Mouse (Mus musculus): ENCODE data around the gene Marc2. TPM values are rescaled to one million over a fixed set of nuclear protein-coding genes. Genes with fewer than 3 reads are reported as not detected.
A peak's percentile ranks its signal among the peaks of the same experiment; 100 is the strongest.

The Marc2 gene
- total RNA-seq, 2 experiments from 2014 or later, result 122 to 125 TPM

GRCm38 (mm10) chr1:184853922-184854321 is 7.7 kb upstream of the Marc2 start:
- DNase-seq, result no peak

DNA sequence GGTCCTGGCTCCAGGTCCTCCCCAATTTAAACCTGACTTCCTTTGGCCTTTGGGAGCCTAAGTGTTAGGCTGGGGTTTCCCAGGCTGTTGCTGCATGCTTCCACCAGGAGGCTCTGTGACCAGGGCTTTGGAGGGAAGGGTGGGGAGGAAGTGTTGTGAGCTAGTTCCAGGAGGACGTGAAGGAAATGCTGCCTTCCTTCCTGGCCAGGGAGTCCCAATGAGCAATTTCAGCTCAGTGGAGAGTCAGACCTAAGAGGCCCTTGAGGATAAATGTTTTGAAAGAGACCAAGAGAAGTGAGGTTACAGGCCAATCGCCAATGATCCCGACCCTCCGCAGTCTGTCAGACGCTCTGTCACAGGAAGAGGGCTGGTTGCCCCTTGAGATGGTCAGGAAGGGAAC is 7.1 kb upstream of the Marc2 start:
- DNase-seq, result peak; percentile 74

- DNase-seq, result peak; percentile 80
Measured at GRCm38 (mm10) chr1:184851741-184852618, 5.7 kb upstream of the Marc2 start.

DNA sequence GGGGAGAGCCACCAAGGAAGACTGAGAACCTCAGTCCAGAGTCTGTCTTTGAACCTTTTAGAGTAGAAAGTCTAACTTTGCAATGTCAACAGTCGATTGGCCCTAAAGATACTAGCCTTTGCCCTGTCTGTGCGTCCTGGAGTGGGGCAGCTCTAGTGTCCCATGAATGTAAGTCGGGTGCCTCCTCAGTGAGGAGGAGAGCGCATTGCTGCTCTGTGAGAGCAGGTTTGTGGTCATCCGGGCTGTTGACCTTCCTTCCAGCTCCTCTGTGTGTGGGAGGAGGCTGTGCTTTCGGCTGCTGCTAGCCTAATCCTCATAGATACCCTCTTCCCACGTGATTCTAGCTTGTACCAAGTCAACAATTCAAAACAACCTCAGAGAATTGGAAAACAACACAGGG is 4.9 kb upstream of the Marc2 start:
- no peak for DNase-seq

GRCm38 (mm10) chr1:184846973-184847372 is 722 bp upstream of the Marc2 start:
- DNase-seq, result no peak

DNA sequence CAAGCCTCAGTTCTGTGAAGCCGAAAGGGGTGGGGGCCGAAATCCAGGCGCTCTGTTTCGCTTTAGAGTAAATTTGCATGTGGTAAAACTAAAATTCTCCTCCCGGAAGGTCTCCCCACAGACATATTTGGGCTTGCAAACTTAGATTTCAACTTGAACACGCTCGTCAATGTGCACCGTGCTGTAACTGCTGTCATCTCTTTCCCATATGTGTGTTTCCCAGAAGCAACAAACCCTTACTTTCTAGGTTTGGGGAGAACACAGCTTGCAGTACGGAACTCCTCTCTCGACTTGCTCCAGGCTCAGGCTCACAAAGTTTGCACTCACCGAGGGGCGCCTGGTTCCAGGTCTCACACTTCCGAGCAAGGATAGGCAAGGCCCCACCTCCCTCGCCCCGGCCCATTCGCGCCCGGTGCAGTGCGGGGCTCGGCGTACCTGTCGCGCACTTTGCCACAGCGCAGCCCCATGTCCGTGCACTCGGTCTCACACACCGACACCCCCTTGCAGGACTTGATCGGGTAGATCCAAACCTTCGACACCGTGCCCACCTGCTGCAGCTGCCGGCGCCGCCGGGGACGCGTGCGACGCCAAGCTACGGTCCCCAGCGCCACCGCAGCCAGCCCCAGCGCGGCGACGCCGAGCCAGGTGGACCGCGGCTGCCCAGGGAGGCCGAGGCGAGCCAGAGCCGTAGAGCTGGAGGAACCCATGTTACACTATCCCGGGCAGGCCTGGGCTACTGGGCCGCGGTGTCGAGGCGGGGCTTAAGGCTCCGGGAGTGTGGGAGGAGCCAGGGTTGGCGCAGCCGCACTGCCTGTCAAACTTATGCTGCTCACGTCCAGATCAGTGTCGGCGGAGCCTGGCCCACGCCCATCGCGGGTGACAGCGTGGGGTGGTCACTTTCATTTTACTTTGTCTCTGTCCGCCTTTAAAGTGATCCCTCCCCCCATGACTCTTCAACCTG is 860 bp downstream of the Marc2 start:
- DNase-seq, result peak; percentile 94

DNA sequence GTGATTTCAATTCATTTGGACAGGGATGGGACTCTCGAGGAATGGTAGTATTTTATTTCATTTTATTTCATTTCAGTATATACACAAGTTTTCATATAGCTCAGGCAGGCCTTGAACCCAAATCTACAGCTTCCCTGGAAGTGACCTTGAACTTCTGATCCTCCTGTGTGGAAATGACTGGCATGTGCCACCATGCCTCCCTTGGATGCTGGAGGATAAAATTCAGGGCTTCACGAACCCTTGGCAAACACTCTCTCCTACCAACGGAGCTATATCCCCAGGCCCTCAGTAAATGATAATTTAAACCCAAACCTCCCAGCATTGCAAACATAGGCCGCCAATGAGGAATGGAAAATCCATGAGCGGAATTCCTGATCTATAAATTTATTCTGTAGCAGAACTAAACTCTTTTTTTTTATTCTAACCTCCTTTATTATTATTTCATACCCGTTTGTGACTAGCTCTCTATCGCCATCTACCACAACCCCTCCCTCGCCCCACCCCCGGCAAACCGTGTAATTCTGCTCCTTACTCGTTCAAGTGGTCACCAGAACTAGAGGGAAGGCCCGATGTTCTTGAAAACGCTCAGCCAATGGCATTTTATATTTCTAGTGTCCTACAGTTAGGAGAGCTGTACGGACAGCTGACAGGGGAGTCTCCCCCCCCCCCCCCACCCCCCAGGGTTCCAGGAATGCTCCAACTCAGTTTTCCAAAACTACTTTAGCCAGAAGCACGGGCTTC is 1.8 kb downstream of the Marc2 start:
- DNase-seq, result no peak

DNA sequence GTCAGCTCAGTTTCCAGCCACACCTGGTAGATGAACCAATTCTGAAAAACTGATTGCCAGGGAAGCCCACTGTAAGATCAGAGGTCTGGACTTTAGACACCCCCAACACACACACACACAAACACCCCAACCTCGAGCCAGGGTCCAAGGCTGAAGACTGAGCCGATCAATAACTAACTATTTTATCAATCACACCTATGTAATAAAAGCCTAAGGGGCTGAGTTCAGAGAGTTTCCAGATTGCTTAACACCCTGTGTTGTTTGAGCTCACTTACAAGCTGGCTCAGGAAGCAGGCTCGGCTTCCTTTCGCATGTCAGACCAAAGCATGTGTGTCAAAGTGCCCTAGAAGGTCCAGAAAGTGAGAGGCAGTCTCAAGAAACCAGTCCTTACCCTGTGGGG is 8.6 kb downstream of the Marc2 start:
- DNase-seq, result no peak

GRCm38 (mm10) chr1:184836350-184836749 is 9.9 kb downstream of the Marc2 start:
- no peak for DNase-seq

DNA sequence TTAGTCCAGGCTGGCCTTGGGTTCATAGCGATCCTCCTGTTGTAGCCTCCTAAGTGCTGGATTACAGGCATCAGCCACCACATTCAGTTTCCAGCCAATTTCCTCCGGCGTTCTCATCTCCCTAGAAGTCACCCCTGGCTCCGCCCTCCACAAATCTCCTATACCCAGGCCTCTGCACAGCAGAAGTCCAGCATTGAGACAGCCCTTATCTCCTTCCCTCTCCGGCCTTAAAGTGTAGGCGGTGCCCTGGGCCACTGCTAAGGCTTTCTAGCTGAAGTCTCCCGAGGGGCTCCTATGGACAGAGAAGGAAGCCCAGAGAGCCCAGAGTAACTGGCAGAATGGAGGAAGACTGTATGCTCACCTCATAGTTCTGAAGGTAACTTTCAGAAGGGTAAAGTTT is 12.8 kb downstream of the Marc2 start:
- DNase-seq, result no peak

DNA sequence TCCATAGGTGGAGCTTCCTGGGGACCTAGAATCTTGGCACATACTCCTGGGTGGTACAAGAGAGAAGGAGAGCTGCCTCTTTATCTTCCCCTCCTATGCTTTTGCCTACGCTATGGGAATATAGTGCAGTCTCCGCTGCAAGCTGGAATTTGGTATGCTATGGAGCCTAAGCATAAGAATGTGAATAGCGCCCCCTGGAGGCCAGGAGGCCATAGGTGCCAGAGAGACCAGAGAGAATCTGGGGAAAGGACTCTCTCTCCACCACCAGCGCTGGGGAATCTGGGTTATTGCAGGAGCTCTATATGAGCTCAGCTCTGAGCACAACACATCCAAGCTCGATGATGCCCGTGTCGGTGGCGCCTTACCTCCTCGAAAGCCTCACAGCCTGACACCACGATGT is 14.0 kb downstream of the Marc2 start:
- no peak for DNase-seq

DNA sequence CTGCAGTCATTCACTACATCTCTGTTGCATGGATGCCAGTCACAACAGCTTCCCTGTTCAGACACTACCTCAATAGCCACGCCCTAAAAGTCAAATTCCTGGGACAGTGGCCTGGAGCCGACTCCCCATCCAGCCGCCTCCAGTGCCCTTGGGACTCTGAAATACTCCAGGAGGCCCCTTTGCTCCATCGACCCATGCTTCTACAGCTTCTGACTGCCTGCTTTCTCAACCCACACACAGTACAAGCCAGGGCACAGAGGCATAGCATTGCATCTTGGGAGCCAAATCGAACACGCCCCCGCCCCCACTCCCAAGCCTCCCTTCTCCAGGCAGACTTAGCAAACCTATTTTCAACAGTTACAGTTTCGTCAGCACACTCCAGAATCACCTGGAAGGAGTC is 16.4 kb downstream of the Marc2 start:
- DNase-seq, result no peak

- DNase-seq, result no peak
Measured at GRCm38 (mm10) chr1:184827175-184827701, 19.0 kb downstream of the Marc2 start.

DNA sequence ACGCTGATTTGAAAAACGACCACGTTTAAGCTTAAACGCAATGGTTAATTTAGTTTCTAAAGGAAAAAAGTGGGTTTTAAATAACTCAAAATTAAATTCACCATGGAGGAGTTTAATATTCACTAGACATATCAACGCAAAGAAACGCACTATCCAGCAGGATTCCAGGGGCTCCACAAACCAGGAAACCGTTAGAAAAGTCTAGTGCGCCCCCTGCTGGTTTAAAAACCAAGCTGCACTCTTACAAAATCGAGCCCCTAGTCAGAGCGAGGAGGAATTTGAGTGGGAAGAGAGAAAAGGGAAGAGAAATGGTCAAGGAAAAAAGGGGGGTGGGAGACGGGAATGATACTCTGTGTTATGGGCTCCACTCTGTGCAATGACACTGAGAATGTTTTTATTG is 21.2 kb downstream of the Marc2 start:
- DNase-seq, result no peak

GRCm38 (mm10) chr1:184824439-184824851 is 21.8 kb downstream of the Marc2 start:
- peak; percentile 82 for DNase-seq

DNA sequence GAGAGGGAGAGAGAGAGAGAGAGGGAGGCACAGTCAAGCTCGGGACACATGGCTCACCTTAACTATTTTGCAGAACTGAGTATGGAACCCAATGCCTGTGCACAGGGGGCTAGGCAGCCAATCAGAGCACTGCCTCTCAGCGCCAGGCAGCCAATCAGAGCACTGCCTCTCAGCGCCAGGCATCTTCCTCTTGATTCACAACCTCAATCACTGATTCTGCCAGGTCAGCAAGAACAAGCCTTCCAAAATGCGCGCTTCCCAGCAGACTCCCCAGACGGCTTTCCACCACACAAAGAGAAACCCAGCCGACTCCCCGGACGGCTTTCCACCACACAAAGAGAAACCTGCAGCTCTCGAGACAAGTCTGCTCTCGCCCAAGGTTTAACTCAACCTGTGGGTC is 23.6 kb downstream of the Marc2 start:
- DNase-seq, result no peak

GRCm38 (mm10) chr1:184817768-184818167 is 28.5 kb downstream of the Marc2 start:
- no peak for DNase-seq

DNA sequence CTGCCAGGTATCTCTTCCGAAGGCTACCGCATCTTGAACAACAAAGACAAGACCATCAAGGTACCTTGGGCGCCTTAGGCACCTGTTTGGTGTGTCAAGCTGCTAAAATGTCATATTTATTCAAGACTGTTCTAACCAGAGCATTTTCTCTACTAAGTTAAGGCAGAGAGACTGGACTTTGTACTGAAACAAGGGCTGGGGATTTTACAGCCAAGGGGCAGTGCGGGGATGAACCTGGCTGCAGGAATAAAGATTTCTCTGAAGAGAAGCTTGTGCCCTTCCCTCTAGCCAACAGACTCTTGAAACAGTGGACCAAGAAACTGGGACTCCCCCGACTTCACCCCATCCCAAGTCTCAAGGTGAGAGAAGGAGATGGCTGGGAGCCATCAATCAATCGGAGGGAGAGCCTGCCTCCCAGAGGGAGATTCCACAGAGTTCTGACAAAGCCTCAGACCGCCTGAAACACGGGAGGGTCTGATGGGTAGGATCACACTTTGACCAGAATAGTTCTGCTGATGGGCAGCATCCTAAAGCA is 34.5 kb downstream of the Marc2 start:
- DNase-seq, result no peak

DNA sequence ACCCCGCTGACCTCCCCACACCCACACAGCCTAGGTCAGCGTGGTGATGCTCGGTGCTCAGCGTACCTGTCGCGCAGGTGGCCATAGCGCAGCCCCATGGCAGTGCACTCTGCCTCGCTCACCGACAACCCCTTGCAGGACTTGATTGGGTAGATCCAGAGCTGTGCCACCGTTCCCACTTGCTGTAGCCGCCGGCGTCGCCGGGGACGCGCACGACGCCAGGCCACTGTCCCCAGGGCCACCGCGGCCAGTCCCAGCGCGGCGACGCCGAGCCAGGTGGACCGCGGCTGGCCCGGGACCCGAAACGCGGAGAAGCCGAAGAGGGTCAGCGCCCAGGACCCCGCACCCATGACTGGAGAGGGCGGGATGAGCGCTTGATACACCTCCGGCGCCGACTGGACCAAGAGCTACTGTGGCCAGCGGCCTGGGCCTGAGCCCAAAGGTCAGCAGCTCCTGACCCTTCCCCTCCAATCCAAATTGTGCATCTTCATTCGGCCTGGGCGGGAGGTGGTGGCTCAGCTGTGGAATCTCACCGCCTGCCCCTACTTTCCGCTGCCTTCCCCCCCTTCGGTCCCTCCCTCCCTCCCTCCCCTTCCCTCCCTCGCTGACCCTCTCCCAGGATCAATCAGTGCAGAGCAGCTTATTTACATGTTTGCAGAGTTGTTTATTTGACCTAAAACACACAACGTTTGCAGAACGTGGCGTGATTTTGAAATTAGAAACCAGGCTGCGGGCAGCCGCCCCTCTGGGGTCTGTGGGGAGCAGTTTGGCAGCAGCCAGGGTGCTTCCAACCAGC is 35.3 kb downstream of the Marc2 start, which contains the start of gene Marc1:
Marc1 (minus strand) TSS at position 534 of the 796 bp plus-strand sequence.
- peak; percentile 27 for DNase-seq

DNA sequence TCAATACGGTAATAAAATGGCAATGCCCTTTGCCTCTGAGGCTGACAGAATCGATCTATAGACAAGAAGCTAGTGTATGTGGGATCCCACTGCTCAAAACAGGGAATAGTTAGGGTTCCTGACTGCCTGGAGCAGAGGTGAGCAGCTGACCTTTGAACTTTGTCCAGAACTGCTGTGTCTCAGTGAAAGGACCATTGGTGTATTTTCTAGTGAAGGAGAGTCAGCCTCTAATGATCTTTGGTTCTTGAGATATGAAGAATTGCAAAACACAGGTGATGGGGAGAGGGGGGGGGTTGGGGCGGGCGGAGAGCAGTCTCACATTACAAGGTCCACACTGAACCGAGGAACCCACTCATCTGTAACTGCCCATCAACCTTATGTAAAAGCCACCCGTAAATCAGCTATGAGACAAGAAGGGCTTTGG is 36.7 kb downstream of the Marc2 start:
- no peak for DNase-seq
